Comparison of ENCODE assay signal across 11 mouse cellular contexts in genomic region chr9:115236352-115236841, GRCm38 (mm10).
A peak's percentile ranks its signal among the peaks of the same experiment; 100 is the strongest.
DNase-seq lines count a peak whose midpoint lies in the region; ATAC-seq lines count a peak whose summit lies in the region.
"Had no signal": no experiment of that assay in that cellular context is flagged by ENCODE, and none has a peak within 500 bp of the region (broad histone marks: within the 10 kb centered on the region; RNA-seq: fewer than 3 reads in every experiment).

No protein-coding gene starts in this region.

- H3K9ac ChIP-seq in neural tube, embryonic 15.5 days (replicated peaks) = no peak overlapping the region
- H3K9ac ChIP-seq: embryonic facial prominence, embryonic 15.5 days; hindbrain, embryonic 15.5 days; limb, embryonic 15.5 days had no signal

- peaks cover 16% of the 10 kb centered on the region for H3K36me3 ChIP-seq in neural tube, embryonic 15.5 days
- peaks cover 28% of the 10 kb centered on the region for H3K36me3 ChIP-seq in limb, embryonic 10.5 days

- H3K27me3 ChIP-seq in neural tube, embryonic 15.5 days (replicated peaks) = no peaks in the 10 kb centered on the region
- H3K27me3 ChIP-seq in limb, embryonic 10.5 days (ENCODE audit: low read depth, poor library complexity, severe bottlenecking) = no peaks in the 10 kb centered on the region
- H3K27me3 ChIP-seq: embryonic facial prominence, embryonic 15.5 days; hindbrain, embryonic 15.5 days; limb, embryonic 15.5 days had no signal

- no peak overlapping the region for H3K4me3 ChIP-seq in neural tube, embryonic 15.5 days (replicated peaks)
- no peak overlapping the region for H3K4me3 ChIP-seq in limb, embryonic 10.5 days
- H3K4me3 ChIP-seq: embryonic facial prominence, embryonic 15.5 days; hindbrain, embryonic 15.5 days; limb, embryonic 15.5 days had no signal

- H3K4me1 ChIP-seq in neural tube, embryonic 15.5 days = no peaks in the 10 kb centered on the region
- H3K4me1 ChIP-seq in limb, embryonic 10.5 days = no peaks in the 10 kb centered on the region
- H3K4me1 ChIP-seq: embryonic facial prominence, embryonic 15.5 days; hindbrain, embryonic 15.5 days had no signal

- no peak for ATAC-seq in neural tube, embryonic 15.5 days (ENCODE audit: low FRiP score)

- no peak overlapping the region for H3K27ac ChIP-seq in neural tube, embryonic 15.5 days (replicated peaks)
- H3K27ac ChIP-seq in limb, embryonic 10.5 days = no peak overlapping the region
- H3K27ac ChIP-seq: embryonic facial prominence, embryonic 15.5 days; hindbrain, embryonic 15.5 days; limb, embryonic 15.5 days had no signal

- no peaks in the 10 kb centered on the region for H3K9me3 ChIP-seq in neural tube, embryonic 15.5 days (replicated peaks)
- no peaks in the 10 kb centered on the region for H3K9me3 ChIP-seq in limb, embryonic 10.5 days (replicated peaks)
- H3K9me3 ChIP-seq: embryonic facial prominence, embryonic 15.5 days; hindbrain, embryonic 15.5 days; limb, embryonic 15.5 days had no signal

- H3K4me2 ChIP-seq in neural tube, embryonic 15.5 days = no peak overlapping the region
- H3K4me2 ChIP-seq: embryonic facial prominence, embryonic 15.5 days; hindbrain, embryonic 15.5 days; limb, embryonic 15.5 days had no signal

- intact Hi-C loops in heart, postnatal 10 days (cut with DNase I) = no loop called here

- DNase-seq in kidney, adult 18-20 months = peak; percentile 57
- no peak for DNase-seq in kidney, postnatal 10 days
- DNase-seq in adrenal gland, adult 8-10 months = peak; percentile 69
- peak; percentile 36 to 38 for DNase-seq in heart, postnatal 10 days
- DNase-seq in lung, postnatal 36 days = peak; percentile 47
- DNase-seq in right cerebral cortex, postnatal 4 days = no peak
- DNase-seq in limb, embryonic 10.5 days (ENCODE audit: low spot score) = no peak

- WGBS in neural tube, embryonic 15.5 days = 79% methylated on average over 8 of the region's 8 CpGs
- WGBS in limb, embryonic 10.5 days = 94% methylated on average over 8 of the region's 8 CpGs

Comparison
In these comparisons a context has a peak if more than half of its experiments do, and no peak if none do; other contexts are left out.
1. DNase-seq: peak in kidney, adult 18-20 months (single experiment), adrenal gland, adult 8-10 months (single experiment), heart, postnatal 10 days (2 of 2) and lung, postnatal 36 days (single experiment); none in kidney, postnatal 10 days (single experiment), right cerebral cortex, postnatal 4 days (single experiment) and limb, embryonic 10.5 days (single experiment).